Mouse (Mus musculus) adrenal gland, adult 8-10 months (tissue): ENCODE measurements around the gene Abhd11. TPM values are rescaled to one million over a fixed set of nuclear protein-coding genes. Genes with fewer than 3 reads are reported as not detected.
"Not testable (repeated sequence)": the region's sequence is repeated elsewhere in the genome, so short reads cannot be mapped to it uniquely, and the experiment has no call there.

Experiments used
- DNase-seq: peaks from one replicate; pipeline ENCODE4 v3.0.0; 2022
- total RNA-seq, 4 experiments: library from RNA; stranded (reverse); gene quantifications; 2 replicates each; pipeline ENCODE4 v1.2.4; 2022

Gene Abhd11
- total RNA-seq, 4 experiments from 2014 or later = 52.4 to 65.4 (median 55.9) TPM

DNA sequence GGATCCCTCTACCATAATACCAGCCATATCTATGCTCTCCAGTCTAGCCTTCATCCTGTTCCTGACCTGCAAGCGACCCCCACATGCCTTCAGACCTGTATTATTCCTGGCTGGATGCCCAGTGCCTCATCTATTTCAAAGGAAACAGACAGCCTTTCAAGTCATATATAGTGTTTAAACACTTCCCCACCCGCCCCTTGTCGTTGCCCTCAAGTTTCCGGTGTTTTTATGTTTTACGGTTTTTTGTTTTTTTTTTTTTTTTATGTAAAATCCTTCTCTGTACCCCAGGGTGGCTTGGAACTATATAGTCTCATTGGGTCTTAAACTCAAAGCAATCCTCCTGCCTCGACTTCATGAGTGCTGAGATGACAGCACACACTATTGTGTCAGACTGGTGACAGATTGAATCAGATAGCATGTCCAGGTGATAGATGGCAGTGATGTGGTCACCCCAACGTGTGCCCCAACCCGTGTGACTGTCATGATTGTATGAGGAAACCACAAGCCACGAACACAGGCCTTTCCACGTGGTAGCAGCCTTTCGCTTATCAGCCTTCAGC, 15.8 kb downstream of the Abhd11 start:
- DNase-seq = no peak

DNA sequence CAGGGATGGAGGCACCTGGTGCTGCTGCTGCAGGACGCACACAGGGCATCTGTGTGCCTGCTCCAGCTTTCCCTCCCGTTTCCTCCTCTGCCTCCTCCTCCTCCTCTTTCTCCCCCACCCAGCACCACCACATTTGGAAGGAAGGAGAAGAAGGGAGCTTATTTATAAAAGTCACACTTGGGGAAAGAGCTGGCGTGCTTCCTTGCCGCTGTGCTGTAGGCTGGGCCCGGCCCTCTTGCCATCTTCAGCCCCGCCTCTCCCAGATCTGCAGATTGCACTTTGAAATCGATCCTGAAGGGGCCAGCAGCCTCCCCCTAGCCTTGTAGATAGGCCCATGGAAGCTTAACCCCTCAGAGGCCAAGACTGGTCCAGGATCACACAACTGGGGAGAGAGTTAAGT, 16.9 kb downstream of the Abhd11 start:
- no peak for DNase-seq

- DNase-seq = peak; percentile 66
These were observed 20.3 kb downstream of the Abhd11 start for GRCm38 (mm10) chr5:135029007-135029854.

- DNase-seq = no peak
These were observed 23.6 kb downstream of the Abhd11 start for GRCm38 (mm10) chr5:135032581-135032980.

- DNase-seq = no peak
These were observed 25.6 kb downstream of the Abhd11 start for GRCm38 (mm10) chr5:135034593-135034992.

DNA sequence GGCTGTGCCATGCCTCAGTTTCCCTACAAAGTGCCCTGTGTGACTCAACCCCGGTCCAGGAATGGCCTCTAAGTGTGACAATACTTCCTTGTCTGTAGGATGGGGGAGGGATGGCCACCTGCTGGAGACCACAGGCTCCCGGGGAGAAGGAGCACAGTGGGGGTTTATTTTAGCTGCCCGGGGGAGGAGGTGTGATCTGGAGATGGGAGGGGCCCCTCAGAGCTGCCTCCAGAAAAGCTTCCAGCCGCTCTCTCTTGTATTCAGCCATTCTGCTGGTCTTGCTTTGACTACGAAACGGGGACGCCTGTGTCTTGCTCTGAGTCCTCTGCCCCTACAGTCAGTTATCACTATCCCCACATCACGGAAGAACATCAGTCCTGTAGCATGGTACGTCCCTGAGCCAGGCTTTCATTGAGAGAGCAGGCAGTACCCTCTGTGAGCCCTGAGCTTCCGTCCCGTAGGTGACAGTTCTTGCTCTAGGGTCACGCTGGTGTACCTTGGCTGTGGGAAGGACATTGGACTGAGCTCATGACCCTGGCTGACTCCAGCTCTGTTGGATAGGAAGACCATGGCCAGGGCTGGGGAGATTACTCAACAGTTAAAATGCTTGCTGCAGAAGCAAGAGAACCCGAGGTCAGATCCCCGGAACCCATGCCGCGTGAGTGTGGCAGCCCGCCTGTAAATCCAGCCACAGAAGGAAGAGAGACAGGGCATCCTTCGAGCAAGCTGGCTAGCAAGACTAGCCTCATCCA, 26.8 kb downstream of the Abhd11 start:
- peak; percentile 64 for DNase-seq

DNA sequence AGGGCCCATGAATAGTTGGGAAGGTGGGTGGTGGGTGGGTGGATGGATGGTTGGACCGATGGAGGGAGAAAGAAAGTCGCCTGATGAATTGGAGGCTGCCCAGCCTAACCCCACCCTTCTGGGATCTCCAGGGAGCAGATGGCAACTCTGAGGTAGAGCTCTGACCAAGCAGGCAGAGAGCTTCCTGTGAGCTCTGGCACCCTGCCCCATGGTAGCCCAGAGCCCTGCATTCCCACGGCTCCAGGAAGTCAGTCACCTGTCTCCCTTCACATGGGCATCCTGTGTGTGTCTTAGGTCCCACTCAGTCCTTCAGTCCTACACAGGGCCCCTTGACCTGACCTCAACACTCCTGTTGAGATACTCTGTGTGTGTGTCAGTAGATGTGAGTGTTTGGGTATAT, 29.0 kb downstream of the Abhd11 start:
- DNase-seq = no peak

DNA sequence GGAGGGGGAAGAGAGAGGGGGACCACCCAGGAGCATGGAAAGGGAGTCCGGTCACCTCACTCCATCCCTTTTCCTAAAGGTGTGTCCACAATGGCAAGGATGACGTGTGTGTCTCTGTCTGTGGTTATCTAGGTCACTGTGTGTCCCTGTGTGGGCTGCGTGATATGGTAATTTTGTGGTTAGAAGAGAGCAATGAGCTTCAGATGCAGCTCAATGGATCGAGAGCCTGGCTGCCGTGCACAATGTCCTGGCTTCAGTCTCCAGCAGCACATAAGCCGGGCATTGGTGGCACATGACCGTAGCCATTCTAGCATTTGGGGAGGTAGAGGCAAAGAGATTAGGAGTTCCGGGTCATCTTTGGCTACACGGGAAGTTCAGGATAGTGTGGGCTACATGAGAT, 30.6 kb downstream of the Abhd11 start:
- no peak for DNase-seq

GRCm38 (mm10) chr5:135040059-135040458, 31.1 kb downstream of the Abhd11 start:
- DNase-seq = no peak

- DNase-seq = peak; percentile 63
These were observed 31.8 kb downstream of the Abhd11 start for GRCm38 (mm10) chr5:135040777-135041176.

- DNase-seq = no peak
These were observed 33.3 kb downstream of the Abhd11 start for GRCm38 (mm10) chr5:135042105-135042788.

- no peak for DNase-seq
These were observed 35.6 kb downstream of the Abhd11 start for GRCm38 (mm10) chr5:135044575-135044974.

- DNase-seq = no peak
These were observed 39.6 kb downstream of the Abhd11 start for GRCm38 (mm10) chr5:135048539-135048938.

DNA sequence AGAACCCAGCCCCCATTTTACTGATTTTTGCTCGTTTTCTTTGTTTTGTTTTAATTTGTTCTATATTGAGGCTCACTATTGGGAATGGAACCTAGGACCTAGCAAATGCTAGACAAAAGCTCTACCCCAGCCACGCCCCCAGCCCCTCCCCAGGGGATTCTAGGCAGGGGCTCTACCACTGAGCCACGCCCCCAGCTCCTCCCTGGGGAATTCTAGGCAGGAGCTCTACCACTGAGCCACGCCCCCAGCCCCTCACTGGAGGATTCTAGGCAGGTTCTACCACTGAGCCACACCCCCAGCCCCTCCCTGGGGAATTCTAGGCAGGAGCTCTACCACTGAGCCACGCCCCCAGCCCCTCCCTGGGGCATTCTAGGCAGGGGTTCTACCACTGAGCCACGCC, 40.3 kb downstream of the Abhd11 start:
- DNase-seq = not testable (repeated sequence)

DNA sequence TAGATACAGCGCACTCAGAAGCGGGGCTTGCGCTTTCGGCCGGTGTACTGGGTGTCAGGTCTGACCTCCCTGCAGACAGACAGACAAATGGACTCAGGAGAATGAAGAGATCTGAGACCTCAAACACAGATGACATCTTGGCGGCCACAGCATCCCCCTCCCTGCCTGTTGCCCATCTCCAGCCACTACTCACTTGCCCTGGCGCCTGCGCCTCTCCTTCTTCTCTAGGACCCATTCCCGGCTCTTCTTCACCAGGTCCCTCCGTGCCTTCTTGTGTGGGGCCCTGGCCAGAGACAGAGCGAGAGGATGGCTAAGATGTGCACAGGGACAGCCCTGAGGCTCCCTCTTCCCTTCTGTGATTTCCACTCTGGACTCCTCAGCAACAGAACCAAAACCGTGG, 44.4 kb downstream of the Abhd11 start:
- no peak for DNase-seq

Other genes starting within 250 kb of the Abhd11 start
- not detected for gene Tmem270, start 102.4 kb upstream of the Abhd11 start, total RNA-seq
- gene Cldn13, start 93.6 kb upstream of the Abhd11 start, total RNA-seq = not detected
- 10 to 100 TPM; 22.1 to 55.7 (median 44.6) TPM for gene Mettl27, start 76.8 kb upstream of the Abhd11 start, total RNA-seq
- not detected for gene Cldn4, start 62.2 kb upstream of the Abhd11 start, total RNA-seq
- 1 to 10 TPM in 3 of 4 experiments, not detected in 1; 1.1 to 1.5 (median 1.4) TPM for gene Cldn3, start 22.9 kb upstream of the Abhd11 start, total RNA-seq
- gene Stx1a, start 14.3 kb downstream of the Abhd11 start, total RNA-seq = 10 to 100 TPM in 3 of 4 experiments, 1 to 10 TPM in 1; 4.9 to 15.9 (median 12.1) TPM
- gene Dnajc30, start 55.0 kb downstream of the Abhd11 start, total RNA-seq = 10 to 100 TPM; 35.8 to 42.0 (median 38.7) TPM
- gene Bud23, start 55.8 kb downstream of the Abhd11 start, total RNA-seq = 10 to 100 TPM; 54.5 to 56.7 (median 55.8) TPM
- 1 to 10 TPM; 2.2 to 6.5 (median 4.8) TPM for gene Vps37d, start 69.1 kb downstream of the Abhd11 start, total RNA-seq
- 10 to 100 TPM; 33.6 to 42.9 (median 37.8) TPM for gene Mlxipl, start 80.7 kb downstream of the Abhd11 start, total RNA-seq
- gene Tbl2, start 140.5 kb downstream of the Abhd11 start, total RNA-seq = 10 to 100 TPM; 21.2 to 30.4 (median 25.6) TPM
- 10 to 100 TPM; 65.5 to 89.7 (median 78.2) TPM for gene Bcl7b, start 159.1 kb downstream of the Abhd11 start, total RNA-seq
- gene Baz1b, start 178.1 kb downstream of the Abhd11 start, total RNA-seq = 100 to 1,000 TPM in 1 of 4 experiments, 10 to 100 TPM in 3; 71.4 to 118 (median 94.8) TPM
- 10 to 100 TPM in 1 of 4 experiments, 1 to 10 TPM in 3; 2.8 to 10.5 (median 6.3) TPM for gene Fzd9, start 242.1 kb downstream of the Abhd11 start, total RNA-seq